Mouse (Mus musculus) heart, embryonic 14.5 days (tissue): ENCODE data around the gene Kif13a. TPM values are rescaled to one million over a fixed set of nuclear protein-coding genes. Genes with fewer than 3 reads are reported as not detected.

Experiments used
- ATAC-seq: fragments of 200-750 bp; cut with Nextera tagmentation; 2 replicates; pipeline ENCODE4 v1.8.0; 2017; ENCODE audit warnings: low read depth, moderate TSS enrichment; ENCODE audit not compliant: insufficient number of reproducible peaks, insufficient read depth, low FRiP score
- H3K27ac ChIP-seq, 2 experiments: fragments of 200-500 bp in 1 of 2; fragments of 300-500 bp in 1 of 2; sonication (generic) in 1 of 2; replicated peaks in 1 of 2; 2 replicates each; pipeline ENCODE4 v1.5.1; 2012 to 2014; ENCODE audit warnings: low read depth in 2 of 2, low read length in 2 of 2, control low read depth in 1 of 2, mild to moderate bottlenecking in 1 of 2, mixed read lengths in 1 of 2; ENCODE audit not compliant: control insufficient read depth in 1 of 2, insufficient read depth in 1 of 2
- H3K27me3 ChIP-seq: fragments of 300-500 bp; sonication (generic); 2 replicates; pipeline ENCODE4 v1.6.1; 2014; ENCODE audit warnings: mild to moderate bottlenecking, low read length, control low read depth; ENCODE audit not compliant: control insufficient read depth, insufficient read depth
- H3K36me3 ChIP-seq: fragments of 300-500 bp; sonication (generic); 2 replicates; pipeline ENCODE4 v1.6.1; 2014; ENCODE audit warnings: mild to moderate bottlenecking, control low read depth, low read length, mixed read lengths; ENCODE audit not compliant: control insufficient read depth, insufficient read depth
- H3K4me1 ChIP-seq, 2 experiments: fragments of 200-500 bp in 1 of 2; fragments of 300-500 bp in 1 of 2; sonication (generic) in 1 of 2; 2 replicates each; pipeline ENCODE4 v1.6.1; 2012 to 2014; ENCODE audit warnings: low read length in 2 of 2, control low read depth in 1 of 2, mixed read lengths in 1 of 2; ENCODE audit not compliant: control insufficient read depth in 2 of 2, insufficient read depth in 2 of 2
- H3K4me2 ChIP-seq: fragments of 300-500 bp; sonication (generic); 2 replicates; pipeline ENCODE4 v1.6.1; 2014; ENCODE audit warnings: mild to moderate bottlenecking, low read length
- H3K4me3 ChIP-seq, 2 experiments: fragments of 200-500 bp in 1 of 2; fragments of 300-500 bp in 1 of 2; sonication (generic) in 1 of 2; 2 replicates each; pipeline ENCODE4 v1.5.1; 2012 to 2014; ENCODE audit warnings: low read length in 2 of 2, mild to moderate bottlenecking in 2 of 2, control low read depth in 1 of 2, low read depth in 1 of 2, moderate library complexity in 1 of 2; ENCODE audit not compliant: control insufficient read depth in 1 of 2, insufficient read depth in 1 of 2
- H3K9ac ChIP-seq: fragments of 300-500 bp; sonication (generic); 2 replicates; pipeline ENCODE4 v1.6.1; 2014; ENCODE audit warnings: mild to moderate bottlenecking, low read length
- H3K9me3 ChIP-seq: fragments of 300-500 bp; sonication (generic); 2 replicates; pipeline ENCODE4 v1.6.1; 2016; ENCODE audit warnings: low read length, control low read depth; ENCODE audit not compliant: control insufficient read depth
- WGBS: fragments of 180-500 bp; shearing (Covaris S2); extraction: QIAGEN DNeasy Blood & Tissue Kit; methylation state at CpG from one replicate; pipeline ENCODE4 v1.1.7; 2014; 5-methylcytosine and 5-hydroxymethylcytosine counted together
- polyA plus RNA-seq: library from polyadenylated mRNA; unstranded; fragments of >200 nt; fragmentation: Nextera tagmentation; extraction: Ambion mirVana; gene quantifications from 2 replicates; pipeline ENCODE4 v1.2.1, GENCODE M21; 2014

Gene Kif13a
- polyA plus RNA-seq, 1 experiment from 2014 or later: 47.8 TPM

DNA sequence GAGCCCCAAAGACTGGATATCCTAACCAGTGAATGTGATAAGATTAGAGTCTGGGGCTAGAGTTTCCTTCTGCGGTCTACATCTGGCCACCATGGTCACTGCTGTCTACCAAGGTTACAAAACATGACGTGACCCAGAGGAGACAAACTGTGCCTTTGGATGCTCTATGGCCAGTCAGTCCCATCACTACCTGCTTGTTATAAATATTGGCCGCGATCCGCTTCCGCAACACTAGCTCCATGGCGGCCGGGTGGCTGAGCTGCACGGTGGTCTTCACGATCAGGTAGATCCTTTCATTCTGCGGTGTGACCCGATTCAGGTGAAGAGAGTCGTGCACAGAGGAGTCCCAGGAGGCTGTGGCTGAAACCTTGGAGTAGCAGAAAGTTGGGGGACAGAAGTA, 157.1 kb downstream of the Kif13a start:
- WGBS: 95% methylated on average over 13 of the region's 13 CpGs
- Histone ChIP-seq H3K9ac (no peak overlapping the region), H3K4me1 (0 out of 4 replicates have a peak, but pooled peaks cover 0 to 2% of the 10 kb centered on the region in 2 experiments), H3K27ac (no peak overlapping the region), H3K4me3 (no peak overlapping the region), H3K27me3 (no peaks in the 10 kb centered on the region), H3K9me3 (no peaks in the 10 kb centered on the region), H3K4me2 (no peak overlapping the region), H3K36me3 (peaks cover 93% of the 10 kb centered on the region)
- ATAC-seq: no peak

DNA sequence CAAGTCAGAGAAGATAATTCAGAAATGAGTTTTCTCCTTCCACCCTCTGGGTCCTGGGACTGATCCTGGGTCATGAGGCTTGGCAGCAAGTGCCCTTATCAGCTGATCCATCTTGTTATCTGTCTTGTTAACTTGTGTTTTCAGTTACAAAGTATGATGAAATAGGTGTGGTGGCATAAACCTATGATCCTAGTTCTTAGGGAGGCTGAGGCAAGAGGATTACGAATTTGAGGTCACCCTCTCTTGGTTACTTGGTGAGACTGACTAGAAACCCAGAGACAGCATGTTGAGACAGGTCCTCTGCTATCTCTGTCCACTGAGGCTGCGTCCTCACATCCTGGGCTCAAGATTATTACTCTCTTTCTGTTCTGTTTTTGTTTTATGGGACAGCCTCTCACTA, 164.3 kb downstream of the Kif13a start:
- no peaks in the 10 kb centered on the region for H3K4me1 ChIP-seq
- no peak overlapping the region for H3K9ac ChIP-seq
- no peak overlapping the region for H3K4me3 ChIP-seq
- H3K27ac ChIP-seq: no peak overlapping the region
- no peak overlapping the region for H3K4me2 ChIP-seq
- no peak for ATAC-seq
- no peaks in the 10 kb centered on the region for H3K27me3 ChIP-seq
- 83% methylated on average over 2 of the region's 2 CpGs for WGBS
- H3K9me3 ChIP-seq: no peaks in the 10 kb centered on the region
- peaks cover 94% of the 10 kb centered on the region for H3K36me3 ChIP-seq

DNA sequence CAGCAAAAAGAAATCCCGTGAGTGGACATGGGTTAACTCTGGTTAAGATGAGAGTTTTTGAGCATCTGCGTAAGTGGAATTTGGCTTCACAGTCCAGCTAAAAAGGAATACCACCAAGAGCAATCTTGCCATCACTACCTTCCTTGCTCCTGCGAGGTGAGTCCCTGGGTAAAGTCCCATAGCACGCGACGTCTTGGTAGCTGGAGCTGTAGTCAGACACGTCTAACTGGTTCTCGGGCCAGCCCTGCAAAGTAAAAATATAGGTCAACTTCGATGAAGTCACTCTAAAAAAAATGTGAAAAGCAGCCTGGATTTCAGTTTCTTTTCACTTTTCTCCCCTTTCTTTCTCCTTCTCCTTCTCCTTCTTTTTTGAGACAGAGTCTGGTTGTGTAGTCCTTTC, 166.5 kb downstream of the Kif13a start:
- no peak for ATAC-seq
- 96% methylated on average over 9 of the region's 9 CpGs for WGBS
- Histone ChIP-seq H3K27ac (no peak overlapping the region), H3K9ac (no peak overlapping the region), H3K36me3 (peaks cover 97% of the 10 kb centered on the region), H3K4me2 (no peak overlapping the region), H3K4me3 (no peak overlapping the region), H3K27me3 (no peaks in the 10 kb centered on the region), H3K9me3 (no peaks in the 10 kb centered on the region), H3K4me1 (no peaks in the 10 kb centered on the region)

DNA sequence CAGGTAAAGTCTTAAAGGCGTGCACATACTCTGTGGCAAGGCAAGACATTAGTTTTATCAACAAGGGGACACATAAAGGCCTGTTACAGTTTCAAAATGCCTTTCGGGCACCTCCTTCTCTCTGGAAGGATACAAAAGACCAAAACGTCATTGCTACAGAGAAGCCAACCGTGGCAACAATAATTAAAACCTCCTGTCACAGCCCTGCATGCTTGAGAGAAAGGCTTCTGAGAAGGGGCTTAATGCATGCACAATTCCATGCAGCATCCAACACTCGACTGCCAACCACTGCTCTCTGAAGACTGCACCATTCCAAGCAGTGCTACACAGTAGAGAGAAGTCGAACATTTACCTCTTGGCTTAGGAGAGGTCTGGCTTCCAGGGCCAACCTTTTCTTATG, 168.7 kb downstream of the Kif13a start:
- Histone ChIP-seq H3K36me3 (peaks cover 91% of the 10 kb centered on the region), H3K4me1 (no peaks in the 10 kb centered on the region), H3K27me3 (no peaks in the 10 kb centered on the region), H3K4me3 (no peak overlapping the region), H3K27ac (no peak overlapping the region), H3K4me2 (no peak overlapping the region), H3K9ac (no peak overlapping the region), H3K9me3 (no peaks in the 10 kb centered on the region)
- WGBS: 80% methylated on average over 6 of the region's 6 CpGs
- no peak for ATAC-seq

DNA sequence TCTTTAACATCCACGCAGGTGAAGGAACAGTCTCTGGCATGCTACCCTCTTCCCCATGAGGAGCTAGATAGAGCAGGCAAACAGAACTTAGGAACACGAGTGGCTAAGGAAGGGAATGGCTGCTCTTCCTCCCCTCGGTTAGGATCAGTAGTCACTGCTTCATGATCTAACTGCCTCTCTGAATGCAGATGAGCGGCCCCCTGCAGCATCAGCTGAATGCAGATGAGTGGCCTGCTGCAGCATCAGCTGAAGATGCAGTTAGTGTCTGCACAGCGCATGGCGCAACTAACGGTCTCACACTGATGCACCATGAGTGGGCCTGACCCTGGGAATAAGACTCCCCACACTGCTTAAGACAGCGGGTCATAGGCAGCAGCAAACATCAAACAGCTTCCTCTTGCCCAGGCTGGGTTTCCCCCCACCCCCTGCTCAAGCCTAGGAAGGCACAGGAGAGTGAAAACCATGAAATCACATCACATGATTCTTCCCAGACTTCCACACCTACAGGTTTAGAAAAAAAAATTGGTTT, 170.3 kb downstream of the Kif13a start:
- no peak overlapping the region for H3K4me3 ChIP-seq
- H3K36me3 ChIP-seq: peaks cover 80% of the 10 kb centered on the region
- no peak for ATAC-seq
- no peak overlapping the region for H3K9ac ChIP-seq
- WGBS: 86% methylated on average over 8 of the region's 8 CpGs
- H3K27ac ChIP-seq: no peak overlapping the region
- H3K4me2 ChIP-seq: no peak overlapping the region
- H3K27me3 ChIP-seq: no peaks in the 10 kb centered on the region
- H3K4me1 ChIP-seq: no peaks in the 10 kb centered on the region
- H3K9me3 ChIP-seq: no peaks in the 10 kb centered on the region

DNA sequence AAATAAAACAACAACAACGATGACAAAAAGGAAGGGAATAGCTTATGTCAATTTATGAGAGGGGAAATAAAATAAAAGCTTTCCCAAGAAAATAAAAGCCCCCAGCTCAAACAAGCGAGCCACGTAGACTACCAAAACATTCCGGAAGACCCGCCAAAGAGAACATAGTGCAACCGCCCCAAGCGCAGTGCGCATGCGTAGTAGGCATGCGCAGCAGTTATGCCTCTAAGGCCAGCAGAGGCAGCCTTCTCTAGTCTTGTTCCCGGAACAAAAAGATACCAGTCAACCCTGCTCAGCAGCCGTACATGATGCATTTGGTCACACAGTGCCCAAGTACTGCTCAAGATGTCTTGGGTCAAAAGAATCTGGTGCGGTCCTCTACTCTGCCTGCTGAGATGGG, 171.0 kb downstream of the Kif13a start:
- Histone ChIP-seq H3K27me3 (no peaks in the 10 kb centered on the region), H3K9ac (no peak overlapping the region), H3K9me3 (no peaks in the 10 kb centered on the region), H3K27ac (no peak overlapping the region), H3K4me1 (no peaks in the 10 kb centered on the region), H3K4me3 (no peak overlapping the region), H3K4me2 (no peak overlapping the region), H3K36me3 (peaks cover 75% of the 10 kb centered on the region)
- ATAC-seq: no peak
- WGBS: 96% methylated on average over 13 of the region's 13 CpGs

DNA sequence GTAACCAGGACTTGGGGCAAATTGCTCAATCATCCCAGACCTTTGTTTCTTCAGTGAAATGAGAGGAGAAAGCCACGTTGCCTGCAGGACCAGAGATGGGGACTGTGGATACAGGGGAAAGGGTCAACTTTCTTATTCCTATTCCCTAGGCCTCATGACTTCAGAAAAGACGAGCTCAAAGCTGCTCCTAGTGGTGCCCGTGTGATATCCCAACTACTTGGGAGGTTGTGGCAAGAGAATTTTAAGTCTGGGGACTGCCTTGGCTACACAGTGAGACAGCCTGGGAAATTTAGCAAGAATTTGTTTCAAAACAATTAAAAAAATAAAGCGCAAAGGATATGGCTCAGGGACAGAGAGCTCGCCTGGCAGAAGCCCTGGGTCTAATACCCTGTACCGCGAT, 171.7 kb downstream of the Kif13a start:
- WGBS: 91% methylated on average over 7 of the region's 7 CpGs
- H3K36me3 ChIP-seq: peaks cover 74% of the 10 kb centered on the region

DNA sequence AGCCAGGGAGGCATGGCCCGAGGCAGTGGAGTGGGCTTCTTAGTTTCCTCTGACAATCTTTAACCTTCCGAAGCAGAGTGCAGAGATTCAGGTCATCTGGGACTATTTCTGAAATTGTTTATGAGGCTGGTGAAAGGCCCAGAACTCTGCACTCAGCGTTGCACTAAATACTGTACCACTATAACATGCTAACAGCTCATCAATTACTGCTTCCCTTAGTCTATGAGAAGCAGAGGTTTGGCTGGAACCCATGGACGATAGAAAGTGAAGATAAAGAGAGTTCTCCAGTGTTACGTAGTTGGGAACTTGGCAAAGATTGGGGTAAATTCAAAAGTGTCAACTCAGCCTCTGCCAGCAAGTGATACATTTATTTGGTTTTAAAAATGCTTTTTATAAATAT, 176.4 kb downstream of the Kif13a start:
- Histone ChIP-seq H3K9ac (no peak overlapping the region), H3K4me3 (no peak overlapping the region), H3K27me3 (no peaks in the 10 kb centered on the region), H3K4me1 (no peaks in the 10 kb centered on the region), H3K36me3 (peaks cover 70% of the 10 kb centered on the region), H3K9me3 (no peaks in the 10 kb centered on the region), H3K4me2 (no peak overlapping the region), H3K27ac (no peak overlapping the region)
- 76% methylated on average over 5 of the region's 5 CpGs for WGBS
- no peak for ATAC-seq

More for the DNA sequence above, 171.7 kb downstream of the Kif13a start:
- Histone ChIP-seq H3K4me1 (no peaks in the 10 kb centered on the region), H3K9me3 (no peaks in the 10 kb centered on the region), H3K4me3 (no peak overlapping the region), H3K27ac (no peak overlapping the region), H3K4me2 (no peak overlapping the region), H3K9ac (no peak overlapping the region), H3K27me3 (no peaks in the 10 kb centered on the region)
- no peak for ATAC-seq
